Mouse (Mus musculus) olfactory bulb, adult 2 months (tissue): ENCODE measurements around the gene Zfp326. TPM values are rescaled to one million over a fixed set of nuclear protein-coding genes. Genes with fewer than 3 reads are reported as not detected.

Experiments used
- H3K27ac ChIP-seq: fragments of 200-500 bp; 2 replicates; pipeline ENCODE4 v1.5.1; 2012; ENCODE audit warnings: low read depth, low read length; ENCODE audit not compliant: insufficient read depth
- H3K4me1 ChIP-seq: fragments of 200-500 bp; 2 replicates; pipeline ENCODE4 v1.6.1; 2012; ENCODE audit warnings: low read length; ENCODE audit not compliant: control insufficient read depth, insufficient read depth
- H3K4me3 ChIP-seq: fragments of 200-500 bp; 2 replicates; pipeline ENCODE4 v1.5.1; 2012; ENCODE audit warnings: mild to moderate bottlenecking, low read depth, low read length, moderate library complexity; ENCODE audit not compliant: insufficient read depth
- CTCF ChIP-seq: fragments of 200-500 bp; IDR thresholded peaks from 2 replicates; pipeline ENCODE4 v1.5.1; 2012; ENCODE audit warnings: low read depth, mild to moderate bottlenecking, low read length, moderate library complexity; ENCODE audit not compliant: insufficient read depth
- POLR2A ChIP-seq: fragments of 200-500 bp; IDR thresholded peaks from 2 replicates; pipeline ENCODE4 v1.6.1; 2012; ENCODE audit warnings: mild to moderate bottlenecking, low read depth, low read length, moderate library complexity; ENCODE audit not compliant: insufficient read depth
- WGBS: fragments of 180-500 bp; shearing (Covaris S2); methylation state at CpG from one replicate; pipeline ENCODE4 v1.1.7; 2018; 5-methylcytosine and 5-hydroxymethylcytosine counted together
- polyA plus RNA-seq: library from polyadenylated mRNA; stranded (reverse); fragments of >200 nt; gene quantifications from 2 replicates; pipeline ENCODE4 v1.2.4, GENCODE M21; 2012; ENCODE audit warnings: low replicate concordance; ENCODE audit not compliant: missing spikeins, insufficient read depth, insufficient read length

Zfp326 gene
- polyA plus RNA-seq, 1 experiment: not detected

GRCm38 (mm10) chr5:105911498-105911897, 35.1 kb downstream of the Zfp326 start:
- 56% methylated on average over 5 of the region's 5 CpGs for WGBS
- Histone ChIP-seq H3K27ac (no peak overlapping the region), H3K4me1 (peaks cover 5% of the 10 kb centered on the region), H3K4me3 (no peak overlapping the region)
- no peak for TF ChIP-seq POLR2A
- no peak for TF ChIP-seq CTCF

- no peaks in the 10 kb centered on the region for H3K4me1 ChIP-seq
- H3K27ac ChIP-seq: no peak overlapping the region
- no peak overlapping the region for H3K4me3 ChIP-seq
- 70% methylated on average over 3 of the region's 3 CpGs for WGBS
- TF ChIP-seq CTCF (no peak), POLR2A (no peak)
These were observed 41.0 kb downstream of the Zfp326 start for GRCm38 (mm10) chr5:105917398-105917797.

DNA sequence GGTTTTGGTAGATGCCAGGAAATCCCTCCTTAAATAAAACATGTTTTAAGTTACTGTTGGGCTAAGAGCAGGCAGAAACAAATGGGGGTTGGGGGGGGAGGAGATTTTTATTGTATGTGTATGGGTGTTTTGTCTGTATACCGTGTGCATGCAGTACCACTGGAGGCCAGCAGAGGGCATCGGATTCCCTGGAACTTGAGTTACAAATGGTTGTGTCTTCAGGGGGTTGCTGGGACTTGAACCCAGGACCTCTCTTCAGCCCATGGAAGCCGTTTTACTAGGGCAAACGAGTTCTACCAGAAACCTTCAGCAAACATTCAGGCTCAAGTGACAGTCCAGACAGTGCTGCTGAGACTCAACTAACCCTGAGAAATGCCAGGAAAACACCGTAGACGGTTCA, 41.9 kb downstream of the Zfp326 start:
- no peak for TF ChIP-seq POLR2A
- peak; percentile 35; the same call in 1 of the 2 replicates for TF ChIP-seq CTCF
- WGBS: 85% methylated on average over 6 of the region's 6 CpGs
- Histone ChIP-seq H3K4me1 (no peaks in the 10 kb centered on the region), H3K4me3 (no peak overlapping the region), H3K27ac (no peak overlapping the region)

- TF ChIP-seq CTCF (no peak), POLR2A (no peak)
- Histone ChIP-seq H3K4me3 (no peak overlapping the region), H3K4me1 (no peaks in the 10 kb centered on the region), H3K27ac (no peak overlapping the region)
- 82% methylated on average over 12 of the region's 12 CpGs for WGBS
These were observed 46.6 kb downstream of the Zfp326 start for GRCm38 (mm10) chr5:105922818-105923487.

DNA sequence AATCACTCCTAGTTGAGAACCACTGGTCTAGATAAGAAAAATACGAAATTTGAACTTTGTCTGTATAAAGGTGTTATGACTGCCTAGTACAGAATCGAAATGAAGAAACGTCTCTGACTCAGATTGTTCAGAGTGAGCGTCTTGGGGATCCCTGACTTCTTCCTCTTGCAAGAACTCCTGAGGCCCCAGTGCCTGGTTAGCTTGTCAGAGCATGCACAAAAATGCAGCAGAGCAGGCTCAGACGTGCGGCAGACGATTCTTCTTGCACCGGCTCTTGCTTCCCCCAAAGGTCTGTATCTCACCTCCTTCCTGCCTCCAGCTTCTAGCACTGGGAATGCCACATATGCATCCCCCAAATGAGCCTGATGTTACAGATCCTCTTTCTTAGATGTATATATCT, 48.0 kb downstream of the Zfp326 start:
- Histone ChIP-seq H3K4me3 (no peak overlapping the region), H3K27ac (no peak overlapping the region), H3K4me1 (no peaks in the 10 kb centered on the region)
- no peak for TF ChIP-seq CTCF
- no peak for TF ChIP-seq POLR2A
- 88% methylated on average over 8 of the region's 8 CpGs for WGBS

DNA sequence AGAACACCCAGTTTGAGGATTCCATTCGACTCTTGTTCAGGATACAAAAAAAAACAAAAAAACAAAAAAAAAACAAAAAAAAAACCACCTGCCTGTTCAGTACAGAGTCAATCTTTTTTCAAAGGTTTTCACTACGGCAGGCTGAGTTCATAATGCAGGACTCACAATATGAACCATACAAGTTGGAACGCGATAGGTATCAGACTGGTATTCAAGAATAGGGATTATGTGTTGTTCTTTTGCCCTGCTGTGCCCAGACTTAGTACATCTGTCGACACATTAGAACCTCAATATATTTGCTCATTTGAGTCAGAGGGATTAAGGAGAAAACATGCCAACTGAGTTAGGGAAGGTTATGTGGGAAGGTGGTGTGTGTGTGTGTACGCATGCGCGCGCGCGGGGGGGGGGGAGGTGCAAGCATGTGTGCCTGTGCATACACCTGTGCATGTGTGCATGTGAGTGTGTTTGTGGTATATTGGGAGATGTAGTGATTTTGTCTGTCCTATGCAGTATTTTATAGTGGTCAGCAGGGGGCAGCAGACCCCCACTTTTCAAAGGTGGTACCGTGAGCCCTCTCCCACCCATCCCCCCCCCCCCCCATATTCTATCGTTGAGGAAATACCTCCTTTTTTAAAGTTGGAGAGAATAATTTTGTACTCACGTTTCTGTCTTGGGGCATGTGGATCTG, 49.3 kb downstream of the Zfp326 start:
- Histone ChIP-seq H3K27ac (no peak overlapping the region), H3K4me1 (no peaks in the 10 kb centered on the region), H3K4me3 (no peak overlapping the region)
- WGBS: 61% methylated on average over 14 of the region's 14 CpGs
- TF ChIP-seq POLR2A (no peak), CTCF (no peak; the same call in 1 of the 2 replicates)

- H3K27ac ChIP-seq: no peak overlapping the region
- 22% methylated on average over 3 of the region's 3 CpGs for WGBS
- no peaks in the 10 kb centered on the region for H3K4me1 ChIP-seq
- TF ChIP-seq CTCF (peak; percentile 34; the same call in 1 of the 2 replicates), POLR2A (no peak)
- H3K4me3 ChIP-seq: no peak overlapping the region
These were observed 53.9 kb downstream of the Zfp326 start for GRCm38 (mm10) chr5:105930282-105930681.

DNA sequence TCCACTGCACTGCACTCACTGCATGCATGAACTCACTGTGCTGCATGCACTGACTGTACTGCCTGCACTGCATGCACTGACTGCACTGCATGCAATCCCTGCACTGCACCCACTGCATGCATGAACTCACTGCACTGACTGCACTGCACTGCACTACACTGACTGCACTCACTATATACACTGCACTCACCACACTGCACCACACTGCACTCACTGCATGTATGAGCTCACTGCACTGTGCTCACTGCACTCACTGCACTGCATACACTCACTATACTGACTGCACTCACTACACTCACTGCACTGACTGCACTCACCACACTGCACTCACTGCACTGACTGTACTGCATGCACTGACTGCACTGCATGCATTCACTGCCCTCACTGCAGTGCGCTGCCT, 56.0 kb downstream of the Zfp326 start:
- Histone ChIP-seq H3K27ac (no peak overlapping the region), H3K4me1 (no peaks in the 10 kb centered on the region)
- 97% methylated on average over 1 of the region's 1 CpGs for WGBS

DNA sequence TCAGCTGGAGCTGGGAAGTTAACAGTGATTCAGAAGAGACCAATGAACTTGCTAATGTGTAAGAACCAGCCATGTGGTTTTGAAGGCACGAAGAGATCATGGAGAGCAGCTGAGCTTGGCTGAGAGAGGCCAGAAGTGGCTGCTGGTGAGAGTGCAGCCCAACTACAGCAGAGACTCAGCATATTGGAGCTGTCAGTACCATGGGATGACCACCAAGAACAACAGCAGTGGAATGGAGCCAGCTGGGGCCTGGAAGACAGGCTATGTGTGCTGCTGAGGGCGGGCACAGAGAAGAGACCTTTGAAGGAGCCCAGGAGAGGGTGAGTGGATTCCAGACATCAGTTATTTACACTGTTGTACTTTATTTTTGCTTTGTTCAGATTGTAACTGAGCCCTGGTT, 65.6 kb downstream of the Zfp326 start:
- Histone ChIP-seq H3K27ac (no peak overlapping the region), H3K4me3 (no peak overlapping the region), H3K4me1 (peaks cover 5% of the 10 kb centered on the region; the same call in 1 of the 2 replicates)
- WGBS: 91% methylated on average over 2 of the region's 2 CpGs
- TF ChIP-seq CTCF (no peak), POLR2A (no peak)

More for the DNA sequence above, 56.0 kb downstream of the Zfp326 start:
- no peak for TF ChIP-seq CTCF
- no peak for TF ChIP-seq POLR2A
- no peak overlapping the region for H3K4me3 ChIP-seq

Other genes with a start within 250 kb of the Zfp326 start
- gene Lrrc8d, start 176.6 kb upstream of the Zfp326 start, polyA plus RNA-seq: not detected in 2 replicates